Mouse (Mus musculus) lung, postnatal 0 days (tissue): ENCODE data around the gene Cacna1d.

ENCODE experiments used
- CTCF ChIP-seq: IDR thresholded peaks from 2 replicates; pipeline ENCODE4 v1.5.1; 2016; ENCODE audit warnings: antibody characterized with exemption, mild to moderate bottlenecking
- EP300 ChIP-seq: IDR thresholded peaks from 2 replicates; pipeline ENCODE4 v1.6.1; 2016; ENCODE audit warnings: antibody characterized with exemption, mild to moderate bottlenecking, control low read depth

DNA sequence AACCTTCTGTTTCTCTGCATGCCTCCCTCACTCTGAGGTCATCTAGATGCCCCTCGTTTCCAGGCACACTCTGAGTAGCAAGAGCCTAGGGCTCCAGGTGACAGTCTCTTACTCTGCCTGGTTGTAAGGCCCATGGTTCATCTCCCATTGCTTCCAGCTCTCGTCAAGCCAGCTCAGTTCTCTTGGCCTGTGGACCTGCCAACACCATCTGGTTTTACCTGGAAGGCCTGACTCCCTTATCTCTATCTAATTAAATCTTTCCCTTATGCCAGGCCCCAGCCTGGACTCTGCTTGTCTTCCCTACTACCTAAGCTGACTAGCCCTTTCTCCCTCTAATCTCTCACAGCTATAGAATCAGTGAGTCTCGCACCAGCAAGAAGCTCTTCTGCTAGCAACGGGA is 124.2 kb downstream of the Cacna1d start:
- TF ChIP-seq CTCF = no peak
- no peak for TF ChIP-seq EP300
